Mouse (Mus musculus): ENCODE measurements around the gene Abhd17a. TPM values are rescaled to one million over a fixed set of nuclear protein-coding genes. Genes with fewer than 3 reads are reported as not detected.

Abhd17a gene
- polyA plus RNA-seq, 1 experiment: not detected

- TF ChIP-seq CTCF (IDR thresholded peaks at IDR 0.05; ENCODE audit: insufficient read depth, low read depth, low read length) (no peak), POLR2A (IDR thresholded peaks at IDR 0.05; ENCODE audit: insufficient read depth, low read depth, low read length) (no peak)
- Histone ChIP-seq H3K27ac (ENCODE audit: insufficient read depth, low read depth, low read length) (peak overlapping the region; percentile 99; the same call in 1 of the 2 replicates), H3K4me1 (ENCODE audit: control insufficient read depth, insufficient read depth, low read length) (peaks cover 37% of the 10 kb centered on the region), H3K4me3 (ENCODE audit: insufficient read depth, low read depth, low read length) (peak overlapping the region; percentile 74)
- under 1% methylated on average over 9 of the region's 9 CpGs for WGBS
Measured at GRCm38 (mm10) chr10:80621690-80621939, 31.5 kb upstream of the Abhd17a start.

GRCm38 (mm10) chr10:80620796-80621689, 30.9 kb upstream of the Abhd17a start:
- WGBS: 36% methylated on average over 16 of the region's 16 CpGs
- TF ChIP-seq CTCF (IDR thresholded peaks at IDR 0.05; ENCODE audit: insufficient read depth, low read depth, low read length) (no peak), POLR2A (IDR thresholded peaks at IDR 0.05; ENCODE audit: insufficient read depth, low read depth, low read length) (no peak)
- Histone ChIP-seq H3K27ac (ENCODE audit: insufficient read depth, low read depth, low read length) (peak overlapping the region; percentile 60; the same call in 1 of the 2 replicates), H3K4me3 (ENCODE audit: insufficient read depth, low read depth, low read length) (peak overlapping the region; percentile 74), H3K4me1 (ENCODE audit: control insufficient read depth, insufficient read depth, low read length) (peaks cover 35% of the 10 kb centered on the region)

GRCm38 (mm10) chr10:80620365-80620764, 30.2 kb upstream of the Abhd17a start:
- no peak overlapping the region for H3K4me3 ChIP-seq (ENCODE audit: insufficient read depth, low read depth, low read length)
- H3K4me1 ChIP-seq (ENCODE audit: control insufficient read depth, insufficient read depth, low read length): peaks cover 28% of the 10 kb centered on the region
- no peak for TF ChIP-seq POLR2A (IDR thresholded peaks at IDR 0.05; ENCODE audit: insufficient read depth, low read depth, low read length)
- TF ChIP-seq CTCF (IDR thresholded peaks at IDR 0.05; ENCODE audit: insufficient read depth, low read depth, low read length): no peak
- no peak overlapping the region for H3K27ac ChIP-seq (ENCODE audit: insufficient read depth, low read depth, low read length)
- WGBS: 85% methylated on average over 9 of the region's 9 CpGs

GRCm38 (mm10) chr10:80619465-80620244, 29.5 kb upstream of the Abhd17a start:
- H3K27ac ChIP-seq (ENCODE audit: insufficient read depth, low read depth, low read length): no peak overlapping the region
- TF ChIP-seq CTCF (IDR thresholded peaks at IDR 0.05; ENCODE audit: insufficient read depth, low read depth, low read length) (no peak), POLR2A (IDR thresholded peaks at IDR 0.05; ENCODE audit: insufficient read depth, low read depth, low read length) (no peak)
- 49% methylated on average over 8 of the region's 8 CpGs for WGBS
- peaks cover 22% of the 10 kb centered on the region for H3K4me1 ChIP-seq (ENCODE audit: control insufficient read depth, insufficient read depth, low read length)
- H3K4me3 ChIP-seq (ENCODE audit: insufficient read depth, low read depth, low read length): no peak overlapping the region

DNA sequence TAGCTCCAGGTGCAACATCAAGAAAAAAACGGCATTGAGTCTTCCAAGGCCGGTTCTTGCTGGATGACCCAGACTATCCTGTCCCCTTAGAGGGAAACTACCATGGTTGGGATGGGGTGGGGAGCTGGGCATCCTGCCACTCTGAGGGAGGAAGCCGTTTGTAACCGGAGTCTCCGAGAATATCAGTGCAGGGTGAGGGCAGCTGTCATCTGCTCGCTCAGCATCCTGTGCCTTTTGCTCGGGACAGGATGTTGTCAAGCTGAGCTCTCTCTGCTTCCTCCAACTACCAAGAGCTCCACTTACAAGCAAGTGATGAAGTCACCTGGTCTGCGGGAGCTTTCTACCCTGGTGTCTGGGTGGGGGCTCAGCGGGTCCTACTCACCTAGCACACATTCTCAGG, 28.0 kb upstream of the Abhd17a start:
- no peak overlapping the region for H3K27ac ChIP-seq (ENCODE audit: insufficient read depth, low read depth, low read length)
- H3K4me1 ChIP-seq (ENCODE audit: control insufficient read depth, insufficient read depth, low read length): peaks cover 7% of the 10 kb centered on the region
- WGBS: 77% methylated on average over 9 of the region's 9 CpGs
- no peak overlapping the region for H3K4me3 ChIP-seq (ENCODE audit: insufficient read depth, low read depth, low read length)
- TF ChIP-seq POLR2A (IDR thresholded peaks at IDR 0.05; ENCODE audit: insufficient read depth, low read depth, low read length) (no peak), CTCF (IDR thresholded peaks at IDR 0.05; ENCODE audit: insufficient read depth, low read depth, low read length) (no peak)

DNA sequence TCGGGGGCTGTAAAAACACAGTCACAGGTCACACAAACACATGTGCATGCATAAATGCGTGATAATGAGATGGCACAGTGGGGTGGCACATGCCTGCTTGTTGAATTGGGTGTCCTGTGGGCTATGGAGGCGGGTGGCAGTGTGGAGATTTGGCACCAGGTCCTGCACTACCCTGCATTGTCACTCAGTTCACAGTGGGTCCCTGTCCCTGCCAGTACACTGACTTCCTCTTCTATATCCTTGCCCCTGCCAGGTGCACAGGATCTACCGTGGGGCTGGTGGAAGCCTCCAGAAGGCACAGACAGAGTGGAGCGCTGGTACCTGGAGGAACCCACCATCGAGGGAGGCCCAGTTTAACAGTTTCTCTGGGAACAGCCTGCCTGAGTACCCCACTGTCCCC, 24.2 kb upstream of the Abhd17a start:
- TF ChIP-seq CTCF (IDR thresholded peaks at IDR 0.05; ENCODE audit: insufficient read depth, low read depth, low read length): no peak
- no peak for TF ChIP-seq POLR2A (IDR thresholded peaks at IDR 0.05; ENCODE audit: insufficient read depth, low read depth, low read length)
- Histone ChIP-seq H3K27ac (ENCODE audit: insufficient read depth, low read depth, low read length) (no peak overlapping the region), H3K4me1 (ENCODE audit: control insufficient read depth, insufficient read depth, low read length) (peaks cover 5% of the 10 kb centered on the region; the same call in 1 of the 2 replicates), H3K4me3 (ENCODE audit: insufficient read depth, low read depth, low read length) (no peak overlapping the region)
- 79% methylated on average over 6 of the region's 6 CpGs for WGBS

DNA sequence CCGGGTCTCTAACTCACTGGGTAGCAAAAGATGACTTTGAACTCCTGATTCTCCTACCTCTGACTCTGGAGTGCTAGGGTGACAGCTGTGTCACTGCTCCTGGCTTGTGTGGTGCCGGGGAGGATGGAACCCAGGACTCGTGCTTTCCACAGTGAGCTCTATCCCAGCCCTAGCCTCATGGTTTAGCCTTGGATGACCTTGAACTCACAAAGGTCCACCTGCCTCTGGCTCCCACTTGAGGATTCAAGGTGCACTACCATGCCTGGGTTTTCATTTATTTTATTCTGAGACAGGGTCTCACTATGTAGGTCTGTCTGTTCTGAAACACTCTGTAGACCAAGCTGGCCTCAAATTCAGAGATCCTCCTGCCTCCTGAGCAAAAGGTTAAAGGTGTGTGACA, 23.7 kb upstream of the Abhd17a start:
- TF ChIP-seq POLR2A (IDR thresholded peaks at IDR 0.05; ENCODE audit: insufficient read depth, low read depth, low read length) (no peak), CTCF (IDR thresholded peaks at IDR 0.05; ENCODE audit: insufficient read depth, low read depth, low read length) (no peak)
- H3K4me1 ChIP-seq (ENCODE audit: control insufficient read depth, insufficient read depth, low read length): peaks cover 5% of the 10 kb centered on the region; the same call in 1 of the 2 replicates
- H3K4me3 ChIP-seq (ENCODE audit: insufficient read depth, low read depth, low read length): no peak overlapping the region
- no peak overlapping the region for H3K27ac ChIP-seq (ENCODE audit: insufficient read depth, low read depth, low read length)
- 73% methylated on average over 3 of the region's 3 CpGs for WGBS

GRCm38 (mm10) chr10:80611905-80612304, 21.8 kb upstream of the Abhd17a start:
- TF ChIP-seq CTCF (IDR thresholded peaks at IDR 0.05; ENCODE audit: insufficient read depth, low read depth, low read length): no peak
- no peak for TF ChIP-seq POLR2A (IDR thresholded peaks at IDR 0.05; ENCODE audit: insufficient read depth, low read depth, low read length)
- WGBS: 96% methylated on average over 3 of the region's 3 CpGs

DNA sequence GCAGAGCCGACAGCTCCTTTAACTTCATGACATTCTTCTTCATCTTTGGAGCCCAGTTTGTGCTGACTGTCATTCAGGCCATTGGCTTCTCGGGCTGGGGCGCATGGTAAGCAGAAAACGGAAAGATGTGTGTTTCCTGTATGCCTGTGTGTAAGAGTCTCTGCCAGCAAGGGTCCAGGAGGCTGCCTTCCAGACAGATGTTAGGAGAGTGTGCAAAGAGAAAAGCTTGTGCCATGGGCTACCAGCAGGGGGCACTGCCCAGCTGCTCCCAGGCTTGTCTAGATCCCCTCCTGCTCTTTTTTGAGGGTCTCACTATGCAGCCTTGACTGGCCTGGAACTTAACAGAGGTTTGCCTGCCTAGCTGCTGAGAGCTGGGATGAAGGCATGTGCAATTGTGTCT, 20.9 kb upstream of the Abhd17a start:
- TF ChIP-seq CTCF (IDR thresholded peaks at IDR 0.05; ENCODE audit: insufficient read depth, low read depth, low read length): peak; percentile 61
- no peak for TF ChIP-seq POLR2A (IDR thresholded peaks at IDR 0.05; ENCODE audit: insufficient read depth, low read depth, low read length)
- WGBS: 78% methylated on average over 4 of the region's 4 CpGs
- Histone ChIP-seq H3K4me1 (ENCODE audit: control insufficient read depth, insufficient read depth, low read length) (peaks cover 5% of the 10 kb centered on the region; the same call in 1 of the 2 replicates), H3K27ac (ENCODE audit: insufficient read depth, low read depth, low read length) (no peak overlapping the region), H3K4me3 (ENCODE audit: insufficient read depth, low read depth, low read length) (no peak overlapping the region)

More at GRCm38 (mm10) chr10:80611905-80612304, 21.8 kb upstream of the Abhd17a start:
- no peak overlapping the region for H3K27ac ChIP-seq (ENCODE audit: insufficient read depth, low read depth, low read length)
- peaks cover 5% of the 10 kb centered on the region; the same call in 1 of the 2 replicates for H3K4me1 ChIP-seq (ENCODE audit: control insufficient read depth, insufficient read depth, low read length)
- H3K4me3 ChIP-seq (ENCODE audit: insufficient read depth, low read depth, low read length): no peak overlapping the region
